Mouse (Mus musculus): ENCODE data around the gene Tpgs1. TPM values are rescaled to one million over a fixed set of nuclear protein-coding genes. Genes with fewer than 3 reads are reported as not detected.

Tpgs1 gene
- polyA plus RNA-seq, 2 experiments = 44.6 to 66.0 TPM

- DNase-seq (ENCODE audit: low spot score) = no peak
- Histone ChIP-seq H3K9me3 (ENCODE audit: control insufficient read depth, low read length) (no peaks in the 10 kb centered on the region), H3K4me1 (ENCODE audit: control insufficient read depth, insufficient read depth, low read length) (peaks cover 6% of the 10 kb centered on the region), H3K4me2 (replicated peaks; ENCODE audit: low read depth, low read length, severe bottlenecking) (no peak overlapping the region), H3K4me3 (replicated peaks; ENCODE audit: low read length) (no peak overlapping the region), H3K27ac (replicated peaks; ENCODE audit: low read depth, low read length) (no peak overlapping the region), H3K36me3 (ENCODE audit: control insufficient read depth, insufficient read depth, low read length) (peaks cover 2% of the 10 kb centered on the region; the same call in 1 of the 2 replicates), H3K27me3 (ENCODE audit: control insufficient read depth, insufficient read depth, low read length) (no peaks in the 10 kb centered on the region), H3K9ac (ENCODE audit: low read depth, low read length, severe bottlenecking) (no peak overlapping the region)
- 79% methylated on average over 5 of the region's 5 CpGs for WGBS
- ATAC-seq (ENCODE audit: low FRiP score, low read depth) = no peak
- no peak for TF ChIP-seq POLR2A (IDR thresholded peaks at IDR 0.05; ENCODE audit: borderline replicate concordance, extremely low read depth, insufficient read depth, insufficient read length)
Observed at GRCm38 (mm10) chr10:79668076-79668475, 1.1 kb upstream of the Tpgs1 start.

GRCm38 (mm10) chr10:79669576-79670057 lies 448 bp downstream of the Tpgs1 start:
- Histone ChIP-seq H3K4me3 (replicated peaks; ENCODE audit: low read length) (peak overlapping the region; percentile 100), H3K27me3 (ENCODE audit: control insufficient read depth, insufficient read depth, low read length) (no peaks in the 10 kb centered on the region), H3K36me3 (ENCODE audit: control insufficient read depth, insufficient read depth, low read length) (peaks cover 4% of the 10 kb centered on the region; the same call in 1 of the 2 replicates), H3K9ac (ENCODE audit: low read depth, low read length, severe bottlenecking) (peak overlapping the region; percentile 90), H3K4me1 (ENCODE audit: control insufficient read depth, insufficient read depth, low read length) (peaks cover 6% of the 10 kb centered on the region), H3K27ac (replicated peaks; ENCODE audit: low read depth, low read length) (peak overlapping the region; percentile 90), H3K4me2 (replicated peaks; ENCODE audit: low read depth, low read length, severe bottlenecking) (peak overlapping the region; percentile 93), H3K9me3 (ENCODE audit: control insufficient read depth, low read length) (no peaks in the 10 kb centered on the region)
- DNase-seq (ENCODE audit: low spot score) = peak; percentile 84
- WGBS = under 1% methylated on average over 45 of the region's 47 CpGs
- ATAC-seq (ENCODE audit: low FRiP score, low read depth) = peak; percentile 76
- TF ChIP-seq POLR2A (IDR thresholded peaks at IDR 0.05; ENCODE audit: borderline replicate concordance, extremely low read depth, insufficient read depth, insufficient read length) = no peak

- Histone ChIP-seq H3K27ac (replicated peaks; ENCODE audit: low read depth, low read length) (peak overlapping the region; percentile 90), H3K4me3 (replicated peaks; ENCODE audit: low read length) (peak overlapping the region; percentile 100), H3K4me1 (ENCODE audit: control insufficient read depth, insufficient read depth, low read length) (peaks cover 6% of the 10 kb centered on the region), H3K9ac (ENCODE audit: low read depth, low read length, severe bottlenecking) (peak overlapping the region; percentile 90), H3K9me3 (ENCODE audit: control insufficient read depth, low read length) (no peaks in the 10 kb centered on the region), H3K27me3 (ENCODE audit: control insufficient read depth, insufficient read depth, low read length) (no peaks in the 10 kb centered on the region), H3K36me3 (ENCODE audit: control insufficient read depth, insufficient read depth, low read length) (peaks cover 5% of the 10 kb centered on the region; the same call in 1 of the 2 replicates), H3K4me2 (replicated peaks; ENCODE audit: low read depth, low read length, severe bottlenecking) (peak overlapping the region; percentile 93)
- no peak for DNase-seq (ENCODE audit: low spot score)
- WGBS = 33% methylated on average over 15 of the region's 15 CpGs
- no peak for ATAC-seq (ENCODE audit: low FRiP score, low read depth)
- TF ChIP-seq POLR2A (IDR thresholded peaks at IDR 0.05; ENCODE audit: borderline replicate concordance, extremely low read depth, insufficient read depth, insufficient read length) = no peak
Observed at GRCm38 (mm10) chr10:79670071-79670888, 1.1 kb downstream of the Tpgs1 start.

- Histone ChIP-seq H3K36me3 (ENCODE audit: control insufficient read depth, insufficient read depth, low read length) (peaks cover 12% of the 10 kb centered on the region; the same call in 1 of the 2 replicates), H3K4me3 (replicated peaks; ENCODE audit: low read length) (no peak overlapping the region), H3K4me2 (replicated peaks; ENCODE audit: low read depth, low read length, severe bottlenecking) (no peak overlapping the region), H3K27ac (replicated peaks; ENCODE audit: low read depth, low read length) (no peak overlapping the region), H3K27me3 (ENCODE audit: control insufficient read depth, insufficient read depth, low read length) (no peaks in the 10 kb centered on the region), H3K9me3 (ENCODE audit: control insufficient read depth, low read length) (no peaks in the 10 kb centered on the region), H3K4me1 (ENCODE audit: control insufficient read depth, insufficient read depth, low read length) (peaks cover 6% of the 10 kb centered on the region), H3K9ac (ENCODE audit: low read depth, low read length, severe bottlenecking) (no peak overlapping the region)
- DNase-seq (ENCODE audit: low spot score) = no peak
- WGBS = 55% methylated on average over 6 of the region's 6 CpGs
- no peak for ATAC-seq (ENCODE audit: low FRiP score, low read depth)
- no peak for TF ChIP-seq POLR2A (IDR thresholded peaks at IDR 0.05; ENCODE audit: borderline replicate concordance, extremely low read depth, insufficient read depth, insufficient read length)
Observed at GRCm38 (mm10) chr10:79671396-79672087, 2.4 kb downstream of the Tpgs1 start.

GRCm38 (mm10) chr10:79672088-79672455 lies 2.9 kb downstream of the Tpgs1 start:
- Histone ChIP-seq H3K36me3 (ENCODE audit: control insufficient read depth, insufficient read depth, low read length) (peaks cover 12% of the 10 kb centered on the region; the same call in 1 of the 2 replicates), H3K4me1 (ENCODE audit: control insufficient read depth, insufficient read depth, low read length) (peaks cover 6% of the 10 kb centered on the region), H3K4me3 (replicated peaks; ENCODE audit: low read length) (no peak overlapping the region), H3K4me2 (replicated peaks; ENCODE audit: low read depth, low read length, severe bottlenecking) (no peak overlapping the region), H3K9ac (ENCODE audit: low read depth, low read length, severe bottlenecking) (no peak overlapping the region), H3K27ac (replicated peaks; ENCODE audit: low read depth, low read length) (no peak overlapping the region), H3K9me3 (ENCODE audit: control insufficient read depth, low read length) (no peaks in the 10 kb centered on the region), H3K27me3 (ENCODE audit: control insufficient read depth, insufficient read depth, low read length) (no peaks in the 10 kb centered on the region)
- WGBS = 58% methylated on average over 3 of the region's 3 CpGs
- no peak for DNase-seq (ENCODE audit: low spot score)
- no peak for TF ChIP-seq POLR2A (IDR thresholded peaks at IDR 0.05; ENCODE audit: borderline replicate concordance, extremely low read depth, insufficient read depth, insufficient read length)
- ATAC-seq (ENCODE audit: low FRiP score, low read depth) = no peak

Data from limb, embryonic 14.5 days (tissue).